Mouse (Mus musculus): ENCODE data around the gene Clip2. TPM values are rescaled to one million over a fixed set of nuclear protein-coding genes. Genes with fewer than 3 reads are reported as not detected.

Gene Clip2
- polyA plus RNA-seq, 1 experiment: 5.6 TPM

DNA sequence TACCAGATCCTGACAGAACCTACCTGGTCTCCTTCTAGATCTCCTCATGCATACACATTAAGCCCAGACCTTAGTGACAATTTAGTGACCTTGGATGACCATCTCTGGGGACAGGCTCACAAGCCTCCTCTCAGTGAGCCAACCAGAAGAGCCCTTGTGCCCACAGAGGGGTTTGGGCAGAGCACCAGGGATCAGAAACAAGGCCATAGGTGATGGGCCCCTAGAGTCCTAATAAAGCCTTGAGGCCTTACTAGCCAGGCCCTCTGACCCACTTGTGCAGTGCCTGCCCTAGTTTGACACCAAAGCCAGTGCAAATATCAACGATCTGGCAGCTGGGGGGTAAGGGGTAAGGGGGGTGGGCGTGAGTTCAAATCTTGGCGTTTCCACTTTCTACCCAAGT, 93.8 kb downstream of the Clip2 start:
- Histone ChIP-seq H3K9ac (ENCODE audit: low read depth, poor library complexity, severe bottlenecking) (no peak overlapping the region), H3K27ac (ENCODE audit: insufficient read depth, low read length) (no peak overlapping the region)
- TF ChIP-seq POLR2A (IDR thresholded peaks at IDR 0.05; ENCODE audit: insufficient read depth, low read length) (no peak), CTCF (IDR thresholded peaks at IDR 0.05; ENCODE audit: low read depth, low read length) (no peak), EP300 (IDR thresholded peaks at IDR 0.05; ENCODE audit: insufficient read depth, low read depth, low read length) (no peak)

DNA sequence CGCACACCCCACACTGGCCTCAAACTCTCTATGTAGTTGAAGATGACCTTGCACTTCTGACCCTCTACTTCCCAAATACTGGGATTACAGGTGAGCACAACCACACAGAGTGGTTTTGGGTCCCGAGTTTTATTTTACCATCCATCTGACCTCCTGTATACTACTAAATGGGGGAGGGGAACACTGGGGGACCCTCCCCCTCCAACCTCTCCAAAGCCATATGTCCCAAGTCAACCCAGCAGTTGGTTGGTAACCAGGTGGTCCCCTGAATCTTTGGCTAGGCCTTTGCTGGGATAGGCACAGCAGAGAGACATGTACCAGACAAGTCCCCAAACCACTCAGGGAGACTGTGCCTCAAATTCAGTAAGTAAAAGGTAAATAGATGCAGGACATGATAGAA, 94.9 kb downstream of the Clip2 start:
- Histone ChIP-seq H3K4me1 (ENCODE audit: control insufficient read depth, insufficient read depth, low read length) (peaks cover 3% of the 10 kb centered on the region), H3K9ac (ENCODE audit: low read depth, poor library complexity, severe bottlenecking) (no peak overlapping the region), H3K4me3 (ENCODE audit: low read depth, low read length) (no peak overlapping the region), H3K27me3 (ENCODE audit: control insufficient read depth, insufficient read depth, low read length, poor library complexity, severe bottlenecking) (no peaks in the 10 kb centered on the region), H3K9me3 (replicated peaks; ENCODE audit: control insufficient read depth, insufficient read depth, low read length, poor library complexity, severe bottlenecking) (no peaks in the 10 kb centered on the region), H3K27ac (ENCODE audit: insufficient read depth, low read length) (no peak overlapping the region), H3K36me3 (ENCODE audit: control insufficient read depth, insufficient read depth, low read length, poor library complexity, severe bottlenecking) (no peaks in the 10 kb centered on the region)
- no peak for TF ChIP-seq CTCF (IDR thresholded peaks at IDR 0.05; ENCODE audit: low read depth, low read length)
- no peak for TF ChIP-seq POLR2A (IDR thresholded peaks at IDR 0.05; ENCODE audit: insufficient read depth, low read length)
- TF ChIP-seq EP300 (IDR thresholded peaks at IDR 0.05; ENCODE audit: insufficient read depth, low read depth, low read length): no peak

More for the DNA sequence above, 93.8 kb downstream of the Clip2 start:
- peaks cover 3% of the 10 kb centered on the region for H3K4me1 ChIP-seq (ENCODE audit: control insufficient read depth, insufficient read depth, low read length)
- H3K9me3 ChIP-seq (replicated peaks; ENCODE audit: control insufficient read depth, insufficient read depth, low read length, poor library complexity, severe bottlenecking): no peaks in the 10 kb centered on the region
- H3K36me3 ChIP-seq (ENCODE audit: control insufficient read depth, insufficient read depth, low read length, poor library complexity, severe bottlenecking): no peaks in the 10 kb centered on the region
- H3K27me3 ChIP-seq (ENCODE audit: control insufficient read depth, insufficient read depth, low read length, poor library complexity, severe bottlenecking): no peaks in the 10 kb centered on the region
- H3K4me3 ChIP-seq (ENCODE audit: low read depth, low read length): no peak overlapping the region

DNA sequence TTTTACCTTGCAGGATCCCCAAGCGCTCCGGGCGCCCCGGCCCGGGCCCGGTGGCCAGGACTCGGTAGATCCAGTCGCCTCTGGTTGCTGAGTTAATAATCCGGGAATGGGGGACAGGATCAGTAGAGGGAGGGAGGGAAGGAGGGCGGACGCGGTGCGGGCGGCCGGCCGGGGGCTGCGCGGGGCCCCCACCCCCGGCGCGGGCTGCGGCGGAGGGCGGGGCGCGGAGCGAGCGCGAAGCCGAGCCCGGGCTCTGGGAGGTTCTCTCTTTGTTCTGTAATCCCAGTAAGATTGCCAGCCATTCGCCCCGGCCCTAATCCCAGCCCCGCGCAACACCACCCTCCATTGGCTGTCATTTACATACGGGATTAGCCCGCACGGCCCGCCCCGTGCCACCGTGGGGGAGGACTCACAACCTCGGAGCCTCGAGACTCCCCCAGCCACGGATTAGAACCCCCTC, 95.7 kb downstream of the Clip2 start, which contains the start of gene Gtf2ird1:
Gtf2ird1 (minus strand) TSS at position 214 of the 460 bp plus-strand sequence.
- Histone ChIP-seq H3K4me1 (ENCODE audit: control insufficient read depth, insufficient read depth, low read length) (peaks cover 3% of the 10 kb centered on the region), H3K9ac (ENCODE audit: low read depth, poor library complexity, severe bottlenecking) (peak within 1 kb of the TSS; percentile 88), H3K9me3 (replicated peaks; ENCODE audit: control insufficient read depth, insufficient read depth, low read length, poor library complexity, severe bottlenecking) (no peaks in the 10 kb centered on the region), H3K27me3 (ENCODE audit: control insufficient read depth, insufficient read depth, low read length, poor library complexity, severe bottlenecking) (no peaks in the 10 kb centered on the region), H3K4me3 (ENCODE audit: low read depth, low read length) (peak within 1 kb of the TSS; percentile 76), H3K27ac (ENCODE audit: insufficient read depth, low read length) (peak within 1 kb of the TSS; percentile 5), H3K36me3 (ENCODE audit: control insufficient read depth, insufficient read depth, low read length, poor library complexity, severe bottlenecking) (no peaks in the 10 kb centered on the region)
- TF ChIP-seq CTCF (IDR thresholded peaks at IDR 0.05; ENCODE audit: low read depth, low read length) (no peak), EP300 (IDR thresholded peaks at IDR 0.05; ENCODE audit: insufficient read depth, low read depth, low read length) (no peak), POLR2A (IDR thresholded peaks at IDR 0.05; ENCODE audit: insufficient read depth, low read length) (no peak)

DNA sequence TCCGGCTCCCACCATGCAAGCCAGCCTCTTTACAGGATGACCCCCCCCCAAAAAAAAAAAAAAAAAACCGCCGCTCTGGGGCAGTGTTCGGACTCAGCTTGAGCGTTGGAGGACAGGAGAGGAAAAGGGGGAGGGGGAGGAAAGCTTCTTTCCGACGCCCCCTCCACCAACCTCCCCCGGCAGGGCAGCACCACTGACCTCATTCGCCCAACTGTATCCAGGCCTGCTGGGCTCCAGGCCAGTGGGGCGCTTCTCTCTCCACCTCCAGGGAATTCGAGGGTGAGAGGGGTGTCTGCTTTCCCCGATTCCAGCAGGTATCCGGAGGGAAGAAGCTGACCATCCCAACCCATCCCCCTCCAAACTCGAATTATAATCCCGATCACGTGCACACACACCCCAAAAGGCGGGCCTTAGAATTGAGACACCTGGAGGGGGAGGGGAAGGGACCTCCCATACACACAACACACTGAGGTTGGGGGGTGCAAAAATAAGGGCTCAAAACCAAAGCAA, 96.3 kb downstream of the Clip2 start:
- no peak for TF ChIP-seq CTCF (IDR thresholded peaks at IDR 0.05; ENCODE audit: low read depth, low read length)
- 0 out of 2 replicates have a peak, but pooled peaks have one; percentile 46 for TF ChIP-seq EP300 (IDR thresholded peaks at IDR 0.05; ENCODE audit: insufficient read depth, low read depth, low read length)
- H3K4me1 ChIP-seq (ENCODE audit: control insufficient read depth, insufficient read depth, low read length): peaks cover 3% of the 10 kb centered on the region
- H3K36me3 ChIP-seq (ENCODE audit: control insufficient read depth, insufficient read depth, low read length, poor library complexity, severe bottlenecking): no peaks in the 10 kb centered on the region
- no peaks in the 10 kb centered on the region for H3K27me3 ChIP-seq (ENCODE audit: control insufficient read depth, insufficient read depth, low read length, poor library complexity, severe bottlenecking)
- no peaks in the 10 kb centered on the region for H3K9me3 ChIP-seq (replicated peaks; ENCODE audit: control insufficient read depth, insufficient read depth, low read length, poor library complexity, severe bottlenecking)
- H3K27ac ChIP-seq (ENCODE audit: insufficient read depth, low read length): peak overlapping the region; percentile 5
- H3K9ac ChIP-seq (ENCODE audit: low read depth, poor library complexity, severe bottlenecking): peak overlapping the region; percentile 88
- peak overlapping the region; percentile 76 for H3K4me3 ChIP-seq (ENCODE audit: low read depth, low read length)

DNA sequence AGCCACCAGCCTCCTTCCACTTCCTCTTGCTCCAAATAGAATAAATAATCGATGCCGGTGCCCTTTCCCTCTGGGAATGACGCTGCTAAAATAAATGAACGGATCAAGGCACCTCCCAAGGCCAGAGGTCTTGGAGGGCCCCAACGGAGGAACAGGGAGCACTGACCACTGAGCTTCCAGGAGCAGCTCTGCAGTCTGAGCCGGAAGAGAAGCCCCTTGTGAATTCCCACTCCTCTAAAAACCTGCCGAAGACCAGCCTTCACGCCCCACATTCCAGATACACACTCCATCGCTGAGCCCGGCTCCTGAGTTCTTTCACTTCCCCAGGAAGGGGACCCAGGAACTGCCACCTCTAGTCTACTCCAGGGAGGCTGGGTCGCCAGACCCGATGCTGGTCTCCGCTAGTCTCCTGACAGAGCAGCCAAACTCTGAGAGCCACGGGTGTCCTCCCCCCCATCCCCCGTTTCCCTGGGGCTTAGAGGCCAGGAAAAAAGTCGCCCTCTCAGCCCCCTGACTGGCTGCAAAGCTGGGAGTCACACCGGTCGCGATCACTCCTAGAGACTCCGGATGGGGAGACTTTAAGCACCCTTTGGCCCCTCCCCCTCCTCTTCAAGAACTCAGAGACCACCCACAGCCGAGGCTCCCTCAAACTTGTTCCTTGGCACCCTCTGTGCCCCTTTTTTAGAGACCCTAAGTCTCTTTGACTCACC, 96.9 kb downstream of the Clip2 start:
- Histone ChIP-seq H3K27ac (ENCODE audit: insufficient read depth, low read length) (0 out of 2 replicates have a peak overlapping the region, but pooled peaks have one; percentile 5), H3K27me3 (ENCODE audit: control insufficient read depth, insufficient read depth, low read length, poor library complexity, severe bottlenecking) (no peaks in the 10 kb centered on the region), H3K4me3 (ENCODE audit: low read depth, low read length) (peak overlapping the region; percentile 76), H3K9ac (ENCODE audit: low read depth, poor library complexity, severe bottlenecking) (peak overlapping the region; percentile 88), H3K4me1 (ENCODE audit: control insufficient read depth, insufficient read depth, low read length) (peaks cover 3% of the 10 kb centered on the region), H3K36me3 (ENCODE audit: control insufficient read depth, insufficient read depth, low read length, poor library complexity, severe bottlenecking) (no peaks in the 10 kb centered on the region), H3K9me3 (replicated peaks; ENCODE audit: control insufficient read depth, insufficient read depth, low read length, poor library complexity, severe bottlenecking) (no peaks in the 10 kb centered on the region)
- TF ChIP-seq EP300 (IDR thresholded peaks at IDR 0.05; ENCODE audit: insufficient read depth, low read depth, low read length) (no peak), CTCF (IDR thresholded peaks at IDR 0.05; ENCODE audit: low read depth, low read length) (no peak), POLR2A (IDR thresholded peaks at IDR 0.05; ENCODE audit: insufficient read depth, low read length) (no peak)

DNA sequence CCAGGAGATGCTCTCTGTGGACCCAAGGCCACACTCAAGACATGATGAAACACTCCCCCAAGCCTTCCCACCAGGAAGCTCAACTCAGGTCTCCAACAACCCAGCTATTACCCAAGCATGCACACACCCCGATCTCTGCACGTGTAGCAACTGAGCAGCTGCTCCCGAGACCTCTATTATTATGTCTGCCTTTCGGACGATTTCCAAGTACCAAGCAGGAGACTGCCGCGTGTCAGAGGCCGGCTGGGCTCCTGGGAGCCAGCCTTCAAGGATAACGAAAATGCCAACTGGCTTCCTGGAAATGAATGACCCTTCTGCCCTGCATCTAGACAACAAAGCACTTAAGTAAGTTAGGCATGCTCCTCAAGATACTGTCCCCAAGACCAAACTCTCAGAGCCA, 97.8 kb downstream of the Clip2 start:
- peaks cover 3% of the 10 kb centered on the region for H3K4me1 ChIP-seq (ENCODE audit: control insufficient read depth, insufficient read depth, low read length)
- H3K9me3 ChIP-seq (replicated peaks; ENCODE audit: control insufficient read depth, insufficient read depth, low read length, poor library complexity, severe bottlenecking): no peaks in the 10 kb centered on the region
- no peak for TF ChIP-seq EP300 (IDR thresholded peaks at IDR 0.05; ENCODE audit: insufficient read depth, low read depth, low read length)
- TF ChIP-seq POLR2A (IDR thresholded peaks at IDR 0.05; ENCODE audit: insufficient read depth, low read length): no peak
- TF ChIP-seq CTCF (IDR thresholded peaks at IDR 0.05; ENCODE audit: low read depth, low read length): no peak
- H3K9ac ChIP-seq (ENCODE audit: low read depth, poor library complexity, severe bottlenecking): peak overlapping the region; percentile 88
- H3K36me3 ChIP-seq (ENCODE audit: control insufficient read depth, insufficient read depth, low read length, poor library complexity, severe bottlenecking): no peaks in the 10 kb centered on the region
- H3K4me3 ChIP-seq (ENCODE audit: low read depth, low read length): peak overlapping the region; percentile 17; the same call in 1 of the 2 replicates
- H3K27ac ChIP-seq (ENCODE audit: insufficient read depth, low read length): no peak overlapping the region
- H3K27me3 ChIP-seq (ENCODE audit: control insufficient read depth, insufficient read depth, low read length, poor library complexity, severe bottlenecking): no peaks in the 10 kb centered on the region

Data from ES-Bruce4 (cell line).